Mouse (Mus musculus) liver, adult 2 months (tissue): Measurements from ENCODE around the gene Nphp4.

Source experiments
- CTCF ChIP-seq: fragments of 200-500 bp; IDR thresholded peaks from 2 replicates; pipeline ENCODE4 v1.5.1; 2011; ENCODE audit warnings: low read depth, low read length, control low read depth
- POLR2A ChIP-seq: fragments of 200-500 bp; IDR thresholded peaks from 2 replicates; pipeline ENCODE4 v1.6.1; 2011; ENCODE audit warnings: low read length, control low read depth; ENCODE audit not compliant: insufficient read depth; ENCODE audit errors: extremely low read depth

GRCm38 (mm10) chr4:152579956-152580355 lies 103.5 kb downstream of the Nphp4 start:
- TF ChIP-seq CTCF, result no peak
- no peak for TF ChIP-seq POLR2A
